Mouse (Mus musculus): ENCODE measurements at regions not wholly inside any gene's neighbourhood (a gene's known extent, or its start where the extent isn't known, plus 50 kb on each side); places are given as distances from the start of the nearest gene placed in this dataset.
"Not testable (repeated sequence)": the region's sequence is repeated elsewhere in the genome, so short reads cannot be mapped to it uniquely, and the experiment has no call there.

- not testable (repeated sequence) for H3K27me3 ChIP-seq (ENCODE audit: control insufficient read depth, insufficient read depth, low read length, poor library complexity, severe bottlenecking); H3K4me1 ChIP-seq (ENCODE audit: control insufficient read depth, insufficient read depth, low read length); H3K36me3 ChIP-seq (ENCODE audit: control insufficient read depth, insufficient read depth, low read length, poor library complexity, severe bottlenecking); H3K4me3 ChIP-seq (ENCODE audit: low read depth, low read length); H3K27ac ChIP-seq (ENCODE audit: insufficient read depth, low read length); H3K9ac ChIP-seq (ENCODE audit: low read depth, poor library complexity, severe bottlenecking)
- H3K9me3 ChIP-seq (replicated peaks; ENCODE audit: control insufficient read depth, insufficient read depth, low read length, poor library complexity, severe bottlenecking): peaks cover 11% of the 10 kb centered on the region
These were observed 51.8 kb downstream of the Teddm3 start for GRCm38 (mm10) chr16:21102033-21102432.

GRCm38 (mm10) chr16:21100126-21100525, 53.7 kb downstream of the Teddm3 start:
- peaks cover 14% of the 10 kb centered on the region for H3K9me3 ChIP-seq (replicated peaks; ENCODE audit: control insufficient read depth, insufficient read depth, low read length, poor library complexity, severe bottlenecking)
- H3K9ac ChIP-seq (ENCODE audit: low read depth, poor library complexity, severe bottlenecking); H3K4me1 ChIP-seq (ENCODE audit: control insufficient read depth, insufficient read depth, low read length); H3K4me3 ChIP-seq (ENCODE audit: low read depth, low read length); H3K27me3 ChIP-seq (ENCODE audit: control insufficient read depth, insufficient read depth, low read length, poor library complexity, severe bottlenecking); H3K27ac ChIP-seq (ENCODE audit: insufficient read depth, low read length); H3K36me3 ChIP-seq (ENCODE audit: control insufficient read depth, insufficient read depth, low read length, poor library complexity, severe bottlenecking): not testable (repeated sequence)

GRCm38 (mm10) chr16:21074779-21075148, 79.0 kb downstream of the Teddm3 start:
- no peak for TF ChIP-seq EP300 (IDR thresholded peaks at IDR 0.05; ENCODE audit: insufficient read depth, low read depth, low read length)
- TF ChIP-seq POLR2A (IDR thresholded peaks at IDR 0.05; ENCODE audit: insufficient read depth, low read length): no peak
- no peak for TF ChIP-seq CTCF (IDR thresholded peaks at IDR 0.05; ENCODE audit: low read depth, low read length)
- peaks cover 2% of the 10 kb centered on the region; the same call in 1 of the 2 replicates for H3K27me3 ChIP-seq (ENCODE audit: control insufficient read depth, insufficient read depth, low read length, poor library complexity, severe bottlenecking)
- no peak overlapping the region for H3K4me3 ChIP-seq (ENCODE audit: low read depth, low read length)
- no peaks in the 10 kb centered on the region for H3K9me3 ChIP-seq (replicated peaks; ENCODE audit: control insufficient read depth, insufficient read depth, low read length, poor library complexity, severe bottlenecking)
- no peak overlapping the region for H3K27ac ChIP-seq (ENCODE audit: insufficient read depth, low read length)
- no peaks in the 10 kb centered on the region for H3K4me1 ChIP-seq (ENCODE audit: control insufficient read depth, insufficient read depth, low read length)
- no peak overlapping the region for H3K9ac ChIP-seq (ENCODE audit: low read depth, poor library complexity, severe bottlenecking)
- H3K36me3 ChIP-seq (ENCODE audit: control insufficient read depth, insufficient read depth, low read length, poor library complexity, severe bottlenecking): no peaks in the 10 kb centered on the region

GRCm38 (mm10) chr16:21074082-21074778, 79.6 kb downstream of the Teddm3 start:
- H3K4me1 ChIP-seq (ENCODE audit: control insufficient read depth, insufficient read depth, low read length); H3K36me3 ChIP-seq (ENCODE audit: control insufficient read depth, insufficient read depth, low read length, poor library complexity, severe bottlenecking); H3K27me3 ChIP-seq (ENCODE audit: control insufficient read depth, insufficient read depth, low read length, poor library complexity, severe bottlenecking); H3K9ac ChIP-seq (ENCODE audit: low read depth, poor library complexity, severe bottlenecking); H3K9me3 ChIP-seq (replicated peaks; ENCODE audit: control insufficient read depth, insufficient read depth, low read length, poor library complexity, severe bottlenecking); H3K27ac ChIP-seq (ENCODE audit: insufficient read depth, low read length); H3K4me3 ChIP-seq (ENCODE audit: low read depth, low read length): not testable (repeated sequence)

- no peaks in the 10 kb centered on the region for H3K36me3 ChIP-seq (ENCODE audit: control insufficient read depth, insufficient read depth, low read length, poor library complexity, severe bottlenecking)
- peaks cover 8% of the 10 kb centered on the region for H3K9me3 ChIP-seq (replicated peaks; ENCODE audit: control insufficient read depth, insufficient read depth, low read length, poor library complexity, severe bottlenecking)
- no peak for TF ChIP-seq POLR2A (IDR thresholded peaks at IDR 0.05; ENCODE audit: insufficient read depth, low read length)
- H3K9ac ChIP-seq (ENCODE audit: low read depth, poor library complexity, severe bottlenecking): no peak overlapping the region
- no peak overlapping the region for H3K4me3 ChIP-seq (ENCODE audit: low read depth, low read length)
- no peaks in the 10 kb centered on the region for H3K4me1 ChIP-seq (ENCODE audit: control insufficient read depth, insufficient read depth, low read length)
- no peak overlapping the region for H3K27ac ChIP-seq (ENCODE audit: insufficient read depth, low read length)
- no peaks in the 10 kb centered on the region for H3K27me3 ChIP-seq (ENCODE audit: control insufficient read depth, insufficient read depth, low read length, poor library complexity, severe bottlenecking)
These were observed 93.6 kb downstream of the Teddm3 start for GRCm38 (mm10) chr16:21060211-21060610.

- H3K9me3 ChIP-seq (replicated peaks; ENCODE audit: control insufficient read depth, insufficient read depth, low read length, poor library complexity, severe bottlenecking): peaks cover 31% of the 10 kb centered on the region
- no peaks in the 10 kb centered on the region for H3K27me3 ChIP-seq (ENCODE audit: control insufficient read depth, insufficient read depth, low read length, poor library complexity, severe bottlenecking)
- no peak overlapping the region for H3K4me3 ChIP-seq (ENCODE audit: low read depth, low read length)
- H3K4me1 ChIP-seq (ENCODE audit: control insufficient read depth, insufficient read depth, low read length): no peaks in the 10 kb centered on the region
- H3K27ac ChIP-seq (ENCODE audit: insufficient read depth, low read length): no peak overlapping the region
- TF ChIP-seq EP300 (IDR thresholded peaks at IDR 0.05; ENCODE audit: insufficient read depth, low read depth, low read length) (no peak), CTCF (IDR thresholded peaks at IDR 0.05; ENCODE audit: low read depth, low read length) (no peak), POLR2A (IDR thresholded peaks at IDR 0.05; ENCODE audit: insufficient read depth, low read length) (no peak)
- H3K36me3 ChIP-seq (ENCODE audit: control insufficient read depth, insufficient read depth, low read length, poor library complexity, severe bottlenecking): no peaks in the 10 kb centered on the region
- no peak overlapping the region for H3K9ac ChIP-seq (ENCODE audit: low read depth, poor library complexity, severe bottlenecking)
These were observed 99.0 kb downstream of the Teddm3 start for GRCm38 (mm10) chr16:21054772-21055171.

GRCm38 (mm10) chr16:21022087-21022486, 131.7 kb downstream of the Teddm3 start:
- not testable (repeated sequence) for H3K27me3 ChIP-seq (ENCODE audit: control insufficient read depth, insufficient read depth, low read length, poor library complexity, severe bottlenecking); H3K36me3 ChIP-seq (ENCODE audit: control insufficient read depth, insufficient read depth, low read length, poor library complexity, severe bottlenecking); H3K27ac ChIP-seq (ENCODE audit: insufficient read depth, low read length); H3K9ac ChIP-seq (ENCODE audit: low read depth, poor library complexity, severe bottlenecking); H3K4me1 ChIP-seq (ENCODE audit: control insufficient read depth, insufficient read depth, low read length); H3K4me3 ChIP-seq (ENCODE audit: low read depth, low read length)
- peaks cover 32% of the 10 kb centered on the region for H3K9me3 ChIP-seq (replicated peaks; ENCODE audit: control insufficient read depth, insufficient read depth, low read length, poor library complexity, severe bottlenecking)

Measured in ES-Bruce4 (cell line).